Mouse (Mus musculus) embryonic facial prominence, embryonic 12.5 days (tissue): ENCODE measurements around the gene Rab3ip. TPM values are rescaled to one million over a fixed set of nuclear protein-coding genes. Genes with fewer than 3 reads are reported as not detected.

Experiments used
- ATAC-seq: fragments of 200-750 bp; cut with Nextera tagmentation; 2 replicates; pipeline ENCODE4 v1.8.0; 2017; ENCODE audit not compliant: insufficient number of reproducible peaks, insufficient read depth, low FRiP score, low TSS enrichment
- H3K27ac ChIP-seq: fragments of 300-500 bp; sonication (generic); 2 replicates; pipeline ENCODE4 v1.5.1; 2016; ENCODE audit warnings: mild to moderate bottlenecking
- H3K27me3 ChIP-seq: fragments of 300-500 bp; sonication (generic); 2 replicates; pipeline ENCODE4 v1.6.1; 2016; ENCODE audit warnings: mild to moderate bottlenecking, moderate library complexity
- H3K36me3 ChIP-seq: fragments of 300-500 bp; sonication (generic); 2 replicates; pipeline ENCODE4 v1.6.1; 2016; ENCODE audit warnings: mild to moderate bottlenecking
- H3K4me1 ChIP-seq: fragments of 300-500 bp; sonication (generic); 2 replicates; pipeline ENCODE4 v1.6.1; 2016
- H3K4me2 ChIP-seq: fragments of 300-500 bp; sonication (generic); replicated peaks from 2 replicates; pipeline ENCODE4 v1.6.1; 2016; ENCODE audit warnings: mild to moderate bottlenecking, moderate library complexity
- H3K4me3 ChIP-seq: fragments of 300-500 bp; sonication (generic); 2 replicates; pipeline ENCODE4 v1.5.1; 2016; ENCODE audit warnings: mild to moderate bottlenecking
- H3K9ac ChIP-seq: fragments of 300-500 bp; sonication (generic); 2 replicates; pipeline ENCODE4 v1.6.1; 2016; ENCODE audit warnings: mild to moderate bottlenecking, moderate library complexity
- H3K9me3 ChIP-seq: fragments of 300-500 bp; sonication (generic); 2 replicates; pipeline ENCODE4 v1.6.1; 2016; ENCODE audit warnings: mild to moderate bottlenecking, moderate library complexity
- WGBS: fragments of 180-500 bp; shearing (Covaris S2); methylation state at CpG from one replicate; pipeline ENCODE4 v1.1.7; 2016; 5-methylcytosine and 5-hydroxymethylcytosine counted together
- polyA plus RNA-seq: library from polyadenylated mRNA; unstranded; fragments of >200 nt; fragmentation: Nextera tagmentation; extraction: Ambion mirVana; gene quantifications from 2 replicates; pipeline ENCODE4 v1.2.1, GENCODE M21; 2016

Gene Rab3ip
- polyA plus RNA-seq, 1 experiment from 2014 or later: 36.8 TPM

GRCm38 (mm10) chr10:116978841-116979240, 28.3 kb upstream of the Rab3ip start:
- Histone ChIP-seq H3K4me2 (no peak overlapping the region), H3K27ac (no peak overlapping the region), H3K4me1 (no peaks in the 10 kb centered on the region), H3K4me3 (no peak overlapping the region), H3K36me3 (no peaks in the 10 kb centered on the region), H3K9ac (no peak overlapping the region), H3K9me3 (no peaks in the 10 kb centered on the region), H3K27me3 (no peaks in the 10 kb centered on the region)
- ATAC-seq: no peak
- 93% methylated on average over 9 of the region's 9 CpGs for WGBS

GRCm38 (mm10) chr10:116977858-116978257, 27.3 kb upstream of the Rab3ip start:
- no peaks in the 10 kb centered on the region for H3K36me3 ChIP-seq
- no peaks in the 10 kb centered on the region for H3K27me3 ChIP-seq
- H3K4me2 ChIP-seq: no peak overlapping the region
- no peak overlapping the region for H3K4me3 ChIP-seq
- no peak for ATAC-seq
- no peak overlapping the region for H3K27ac ChIP-seq
- 84% methylated on average over 2 of the region's 2 CpGs for WGBS
- H3K9ac ChIP-seq: no peak overlapping the region
- no peaks in the 10 kb centered on the region for H3K9me3 ChIP-seq
- no peaks in the 10 kb centered on the region for H3K4me1 ChIP-seq

DNA sequence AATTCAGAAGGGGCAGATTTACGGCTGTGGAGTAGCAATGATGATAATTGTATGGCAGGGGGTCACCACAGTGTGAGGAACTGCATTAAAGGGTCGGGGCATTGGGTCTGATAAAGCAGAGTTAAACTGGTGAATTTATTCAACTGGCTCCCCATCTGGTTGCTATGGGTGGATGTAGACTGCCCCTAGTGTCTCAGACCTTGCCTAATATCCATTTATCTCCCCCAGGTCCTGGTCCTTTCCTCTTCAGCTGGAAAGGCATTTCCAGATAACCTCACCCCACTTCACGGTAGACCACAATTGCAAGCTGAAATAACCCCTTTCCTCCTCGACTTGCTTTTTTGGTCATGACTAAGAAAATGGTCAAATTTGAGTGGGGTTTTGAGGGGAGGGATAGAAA, 26.9 kb upstream of the Rab3ip start:
- WGBS: 51% methylated on average over 4 of the region's 4 CpGs
- no peak overlapping the region for H3K27ac ChIP-seq
- H3K4me2 ChIP-seq: no peak overlapping the region
- H3K9ac ChIP-seq: no peak overlapping the region
- H3K36me3 ChIP-seq: no peaks in the 10 kb centered on the region
- H3K4me1 ChIP-seq: no peaks in the 10 kb centered on the region
- H3K27me3 ChIP-seq: no peaks in the 10 kb centered on the region
- H3K9me3 ChIP-seq: no peaks in the 10 kb centered on the region
- ATAC-seq: no peak
- H3K4me3 ChIP-seq: no peak overlapping the region

GRCm38 (mm10) chr10:116972509-116972908, 21.9 kb upstream of the Rab3ip start, which contains the start of gene Gm10271:
Gene Gm10271, minus strand, starts transcription at chr10:116972609.
- no peaks in the 10 kb centered on the region for H3K36me3 ChIP-seq
- WGBS: 96% methylated on average over 6 of the region's 6 CpGs
- no peak for ATAC-seq

GRCm38 (mm10) chr10:116968741-116969140, 18.2 kb upstream of the Rab3ip start:
- no peaks in the 10 kb centered on the region for H3K4me1 ChIP-seq
- no peak overlapping the region for H3K9ac ChIP-seq
- ATAC-seq: no peak
- no peaks in the 10 kb centered on the region for H3K9me3 ChIP-seq
- H3K36me3 ChIP-seq: no peaks in the 10 kb centered on the region
- no peak overlapping the region for H3K4me3 ChIP-seq
- 83% methylated on average over 4 of the region's 4 CpGs for WGBS
- H3K27me3 ChIP-seq: no peaks in the 10 kb centered on the region
- H3K27ac ChIP-seq: no peak overlapping the region
- no peak overlapping the region for H3K4me2 ChIP-seq

More at GRCm38 (mm10) chr10:116972509-116972908, 21.9 kb upstream of the Rab3ip start, which contains the start of gene Gm10271:
- H3K9ac ChIP-seq: no peak within 1 kb of the TSS
- no peaks in the 10 kb centered on the region for H3K4me1 ChIP-seq
- no peak within 1 kb of the TSS for H3K4me3 ChIP-seq
- no peaks in the 10 kb centered on the region for H3K27me3 ChIP-seq
- no peaks in the 10 kb centered on the region for H3K9me3 ChIP-seq
- no peak within 1 kb of the TSS for H3K4me2 ChIP-seq
- H3K27ac ChIP-seq: no peak within 1 kb of the TSS

DNA sequence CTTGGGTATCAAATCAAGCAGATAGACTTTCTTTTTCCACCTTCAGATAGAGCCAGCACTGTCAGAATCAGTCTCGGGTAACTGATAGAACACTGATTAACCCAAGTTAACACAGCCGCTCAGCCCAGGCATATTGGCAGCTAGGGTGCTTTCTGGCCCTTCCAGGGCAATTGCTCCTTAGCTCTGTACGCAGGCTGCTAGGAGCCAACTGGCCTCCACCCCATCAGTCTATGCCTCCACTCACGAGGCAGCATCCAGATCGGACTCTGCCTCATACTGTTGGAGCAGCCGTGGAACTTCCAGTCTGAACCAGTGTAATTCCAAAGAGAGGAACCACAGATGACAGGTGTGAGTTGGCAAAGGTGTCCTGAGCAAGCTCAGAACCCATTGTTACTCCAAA, 15.5 kb upstream of the Rab3ip start:
- no peak overlapping the region for H3K4me3 ChIP-seq
- H3K36me3 ChIP-seq: no peaks in the 10 kb centered on the region
- no peak overlapping the region for H3K9ac ChIP-seq
- H3K27me3 ChIP-seq: no peaks in the 10 kb centered on the region
- 80% methylated on average over 6 of the region's 6 CpGs for WGBS
- no peaks in the 10 kb centered on the region for H3K9me3 ChIP-seq
- H3K4me2 ChIP-seq: no peak overlapping the region
- no peak overlapping the region for H3K27ac ChIP-seq
- ATAC-seq: no peak
- H3K4me1 ChIP-seq: no peaks in the 10 kb centered on the region

DNA sequence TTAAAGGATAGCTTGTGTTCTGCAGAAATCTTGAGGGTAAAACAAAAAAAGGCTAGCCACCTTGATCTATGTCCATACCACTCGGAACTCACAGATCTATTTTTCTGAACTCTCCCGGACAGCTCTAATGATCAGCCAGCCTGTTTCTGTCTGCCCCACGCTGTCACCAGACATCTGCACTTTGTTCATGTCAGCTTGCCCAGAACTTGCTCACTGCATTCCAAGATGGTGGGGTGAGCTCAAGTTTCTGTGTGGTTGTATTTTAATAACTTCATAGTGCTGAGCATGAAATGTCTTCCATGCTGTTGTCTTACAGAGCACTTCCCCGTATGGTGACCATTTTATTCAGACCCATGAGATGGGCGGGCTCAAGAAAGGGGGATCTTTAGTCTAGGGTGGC, 14.7 kb upstream of the Rab3ip start:
- Histone ChIP-seq H3K27me3 (no peaks in the 10 kb centered on the region), H3K36me3 (no peaks in the 10 kb centered on the region), H3K9me3 (no peaks in the 10 kb centered on the region), H3K9ac (no peak overlapping the region), H3K4me1 (no peaks in the 10 kb centered on the region), H3K4me2 (no peak overlapping the region), H3K4me3 (no peak overlapping the region), H3K27ac (no peak overlapping the region)
- ATAC-seq: no peak
- WGBS: 35% methylated on average over 5 of the region's 5 CpGs

- H3K4me2 ChIP-seq: no peak overlapping the region
- H3K9ac ChIP-seq: no peak overlapping the region
- H3K27me3 ChIP-seq: no peaks in the 10 kb centered on the region
- 77% methylated on average over 4 of the region's 4 CpGs for WGBS
- no peak overlapping the region for H3K27ac ChIP-seq
- H3K4me3 ChIP-seq: no peak overlapping the region
- no peaks in the 10 kb centered on the region for H3K36me3 ChIP-seq
- no peak for ATAC-seq
- no peaks in the 10 kb centered on the region for H3K9me3 ChIP-seq
- no peaks in the 10 kb centered on the region for H3K4me1 ChIP-seq
These were observed 14.0 kb upstream of the Rab3ip start for GRCm38 (mm10) chr10:116964571-116964970.

DNA sequence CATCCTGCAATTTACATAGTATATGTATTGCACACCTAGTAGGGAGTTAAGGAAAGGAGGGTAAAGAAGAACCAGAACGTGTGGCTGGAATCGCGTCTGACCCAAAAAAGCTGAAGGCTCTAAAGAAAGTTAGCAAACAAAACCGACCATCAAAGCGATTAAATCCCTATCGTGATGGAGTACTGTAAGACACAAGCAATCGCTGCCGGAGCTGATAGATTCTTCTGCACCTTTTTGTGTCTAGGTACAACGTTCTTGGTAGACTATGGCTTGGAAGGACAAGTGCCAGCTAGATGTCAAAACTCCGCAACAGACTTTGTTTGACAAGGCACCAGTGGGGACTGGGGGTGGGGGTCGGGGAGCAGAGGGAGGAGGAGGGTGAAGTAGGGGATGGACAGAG, 13.5 kb upstream of the Rab3ip start:
- H3K4me3 ChIP-seq: no peak overlapping the region
- no peaks in the 10 kb centered on the region for H3K27me3 ChIP-seq
- H3K9me3 ChIP-seq: no peaks in the 10 kb centered on the region
- no peak for ATAC-seq
- 74% methylated on average over 11 of the region's 11 CpGs for WGBS
- H3K36me3 ChIP-seq: no peaks in the 10 kb centered on the region
- H3K27ac ChIP-seq: no peak overlapping the region
- no peaks in the 10 kb centered on the region for H3K4me1 ChIP-seq
- H3K4me2 ChIP-seq: no peak overlapping the region
- no peak overlapping the region for H3K9ac ChIP-seq

- no peaks in the 10 kb centered on the region for H3K9me3 ChIP-seq
- WGBS: 55% methylated on average over 17 of the region's 17 CpGs
- ATAC-seq: no peak
- H3K27ac ChIP-seq: no peak overlapping the region
- no peaks in the 10 kb centered on the region for H3K27me3 ChIP-seq
- no peak overlapping the region for H3K4me2 ChIP-seq
- peaks cover 3% of the 10 kb centered on the region; the same call in 1 of the 2 replicates for H3K4me1 ChIP-seq
- no peak overlapping the region for H3K9ac ChIP-seq
- no peak overlapping the region for H3K4me3 ChIP-seq
- H3K36me3 ChIP-seq: no peaks in the 10 kb centered on the region
These were observed 12.2 kb upstream of the Rab3ip start for GRCm38 (mm10) chr10:116962803-116963202.

- no peaks in the 10 kb centered on the region for H3K9me3 ChIP-seq
- peaks cover 4% of the 10 kb centered on the region; the same call in 1 of the 2 replicates for H3K4me1 ChIP-seq
- no peak overlapping the region for H3K4me3 ChIP-seq
- no peaks in the 10 kb centered on the region for H3K27me3 ChIP-seq
- H3K36me3 ChIP-seq: no peaks in the 10 kb centered on the region
- no peak overlapping the region for H3K4me2 ChIP-seq
- ATAC-seq: no peak
- no peak overlapping the region for H3K27ac ChIP-seq
- WGBS: 75% methylated on average over 14 of the region's 14 CpGs
- H3K9ac ChIP-seq: no peak overlapping the region
These were observed 11.6 kb upstream of the Rab3ip start for GRCm38 (mm10) chr10:116962152-116962551.

- Histone ChIP-seq H3K27ac (no peak overlapping the region), H3K4me2 (no peak overlapping the region), H3K36me3 (no peaks in the 10 kb centered on the region), H3K27me3 (no peaks in the 10 kb centered on the region), H3K9me3 (no peaks in the 10 kb centered on the region), H3K4me3 (no peak overlapping the region), H3K4me1 (peaks cover 4% of the 10 kb centered on the region; the same call in 1 of the 2 replicates), H3K9ac (no peak overlapping the region)
- WGBS: 23% methylated on average over 5 of the region's 5 CpGs
- no peak for ATAC-seq
These were observed 7.4 kb upstream of the Rab3ip start for GRCm38 (mm10) chr10:116957867-116958551.
